Mouse (Mus musculus): ENCODE data around the gene Vtn. TPM values are rescaled to one million over a fixed set of nuclear protein-coding genes. Genes with fewer than 3 reads are reported as not detected.

The Vtn gene
- total RNA-seq, 2 experiments from 2014 or later: 65.7 to 66.3 TPM

DNA sequence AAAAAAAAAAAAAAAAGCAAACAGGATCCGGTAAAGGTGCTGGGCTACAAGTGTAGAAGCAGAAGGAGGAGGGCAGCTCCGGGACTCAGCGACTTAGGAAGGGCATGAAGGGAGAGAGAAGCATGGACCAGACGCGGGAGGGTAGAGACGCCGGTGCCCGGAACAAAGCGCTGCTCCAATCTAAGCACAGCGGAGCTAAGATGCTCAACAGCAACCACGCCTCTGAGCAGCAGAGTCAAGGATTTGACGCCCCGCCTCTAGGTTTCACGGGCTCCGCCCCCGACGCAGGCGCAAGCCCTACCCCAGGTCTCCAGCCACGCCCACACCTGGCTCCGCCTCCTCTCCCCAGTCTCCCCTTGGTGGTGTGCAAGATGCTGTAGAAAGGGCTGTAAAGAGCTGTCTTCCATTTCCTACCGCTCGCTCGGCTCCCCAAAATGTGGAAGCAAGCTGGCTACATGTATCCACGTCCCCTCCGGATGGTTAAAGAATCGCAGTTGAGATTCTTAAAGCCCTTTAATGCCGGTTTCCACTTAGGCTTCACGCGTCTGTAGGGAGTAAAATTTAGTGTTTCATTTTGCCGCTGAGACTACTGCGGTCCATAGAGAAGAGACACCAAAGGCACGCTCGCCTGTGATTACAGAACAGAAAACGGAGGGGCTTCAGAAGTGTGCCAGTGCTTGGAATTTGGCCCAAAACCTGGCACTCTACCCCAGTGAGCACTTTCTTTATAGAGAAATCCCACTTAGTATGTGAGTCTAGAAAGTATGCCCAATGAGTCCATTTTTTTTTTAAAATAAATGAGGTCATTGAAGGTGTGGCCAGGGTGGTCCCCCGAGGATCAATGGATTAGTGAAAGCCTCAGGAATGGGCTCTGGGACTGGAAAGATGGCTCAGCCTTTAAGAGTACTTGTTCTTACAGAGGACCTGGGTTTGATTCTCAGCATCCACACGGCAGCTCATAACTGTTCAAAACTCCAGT is 1.1 kb upstream of the Vtn start, which contains the start of gene Sarm1:
TSS of gene Sarm1 (minus strand) at position 211 of the 979 bp plus-strand sequence.
- peak; percentile 95 to 96 for DNase-seq (ENCODE audit: low spot score in 2 of 2)

DNA sequence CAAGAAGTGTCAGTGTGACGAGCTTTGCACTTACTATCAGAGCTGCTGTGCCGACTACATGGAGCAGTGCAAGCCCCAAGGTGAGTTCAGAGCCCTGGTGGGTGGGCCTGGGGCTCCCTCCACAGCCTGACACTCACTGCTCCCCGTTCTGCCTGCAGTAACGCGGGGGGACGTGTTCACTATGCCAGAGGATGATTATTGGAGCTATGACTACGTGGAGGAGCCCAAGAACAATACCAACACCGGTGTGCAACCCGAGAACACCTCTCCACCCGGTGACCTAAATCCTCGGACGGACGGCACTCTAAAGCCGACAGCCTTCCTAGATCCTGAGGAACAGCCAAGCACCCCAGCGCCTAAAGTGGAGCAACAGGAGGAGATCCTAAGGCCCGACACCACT is 652 bp downstream of the Vtn start:
- no peak for DNase-seq (ENCODE audit: low spot score in 2 of 2)

DNA sequence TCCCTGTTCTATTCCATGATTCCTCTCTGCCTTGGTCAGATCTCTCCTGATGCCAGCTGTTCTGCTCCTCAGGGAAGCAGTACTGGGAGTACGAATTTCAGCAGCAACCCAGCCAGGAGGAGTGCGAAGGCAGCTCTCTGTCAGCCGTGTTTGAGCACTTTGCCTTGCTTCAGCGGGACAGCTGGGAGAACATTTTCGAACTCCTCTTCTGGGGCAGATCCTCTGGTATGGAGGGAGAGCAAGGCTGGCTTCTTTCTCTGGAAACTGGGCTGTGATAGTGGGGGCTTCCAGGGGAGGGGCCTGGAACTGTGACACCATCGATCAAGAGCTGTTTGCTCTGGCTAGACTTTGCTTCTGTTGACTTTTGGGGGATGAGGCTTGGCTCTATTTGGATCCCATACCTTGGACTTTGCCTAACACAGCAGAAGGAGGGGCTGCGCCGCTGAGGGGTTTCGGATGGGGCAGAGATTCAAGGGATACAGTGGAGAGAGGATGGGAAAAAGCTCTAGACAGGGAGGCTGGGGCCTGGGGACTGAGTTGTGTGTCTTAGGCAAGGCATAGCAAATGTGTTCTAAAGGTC is 1.8 kb downstream of the Vtn start:
- DNase-seq (ENCODE audit: low spot score in 2 of 2): no peak

DNA sequence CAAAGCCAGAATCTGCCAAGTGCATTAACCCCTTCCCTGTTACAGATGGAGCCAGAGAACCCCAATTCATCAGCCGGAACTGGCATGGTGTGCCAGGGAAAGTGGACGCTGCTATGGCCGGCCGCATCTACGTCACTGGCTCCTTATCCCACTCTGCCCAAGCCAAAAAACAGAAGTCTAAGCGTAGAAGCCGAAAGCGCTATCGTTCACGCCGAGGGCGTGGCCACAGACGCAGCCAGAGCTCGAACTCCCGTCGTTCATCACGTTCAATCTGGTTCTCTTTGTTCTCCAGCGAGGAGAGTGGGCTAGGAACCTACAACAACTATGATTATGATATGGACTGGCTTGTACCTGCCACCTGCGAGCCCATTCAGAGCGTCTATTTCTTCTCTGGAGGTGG is 2.6 kb downstream of the Vtn start:
- DNase-seq (ENCODE audit: low spot score in 2 of 2): no peak

DNA sequence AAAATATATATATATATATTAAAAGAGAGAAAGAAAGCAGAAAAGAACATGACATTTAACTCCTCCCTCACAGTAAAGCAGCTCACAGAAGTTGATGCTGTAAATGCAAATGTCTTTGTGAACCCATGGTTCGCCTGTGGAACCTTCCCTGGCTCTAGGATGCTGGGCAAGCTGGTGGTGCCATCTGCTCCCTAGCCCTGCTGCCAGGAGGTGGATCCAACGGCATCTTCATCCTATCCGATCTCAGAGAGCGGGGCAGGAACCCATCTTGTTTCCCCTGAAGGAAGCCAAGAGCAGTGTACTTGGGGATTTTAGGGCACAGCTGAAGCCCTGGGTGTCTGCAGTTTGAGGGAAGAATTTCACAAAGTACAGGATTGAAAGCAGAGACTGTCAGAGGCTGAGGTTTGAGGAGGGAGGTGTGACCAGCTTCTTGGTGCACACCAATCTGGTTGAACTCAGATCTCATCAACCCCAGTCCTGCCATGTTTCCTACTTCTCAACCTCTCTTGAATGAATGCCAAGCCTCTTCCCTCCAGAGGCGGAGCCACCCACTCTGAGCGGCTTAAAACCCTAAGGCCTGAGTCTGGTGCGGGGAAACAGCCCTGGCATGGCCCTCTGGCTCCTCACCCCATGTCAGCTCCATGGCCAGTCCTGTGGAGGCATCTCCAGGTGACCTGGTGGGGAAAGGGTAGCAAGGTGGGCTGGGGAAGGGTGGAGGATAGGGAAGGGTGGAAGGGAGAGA is 4.2 kb downstream of the Vtn start, which contains the start of gene Sebox:
TSS of gene Sebox (plus strand) at position 539 of the 742 bp plus-strand sequence.
- DNase-seq (ENCODE audit: low spot score in 2 of 2): peak; percentile 43 to 55

DNA sequence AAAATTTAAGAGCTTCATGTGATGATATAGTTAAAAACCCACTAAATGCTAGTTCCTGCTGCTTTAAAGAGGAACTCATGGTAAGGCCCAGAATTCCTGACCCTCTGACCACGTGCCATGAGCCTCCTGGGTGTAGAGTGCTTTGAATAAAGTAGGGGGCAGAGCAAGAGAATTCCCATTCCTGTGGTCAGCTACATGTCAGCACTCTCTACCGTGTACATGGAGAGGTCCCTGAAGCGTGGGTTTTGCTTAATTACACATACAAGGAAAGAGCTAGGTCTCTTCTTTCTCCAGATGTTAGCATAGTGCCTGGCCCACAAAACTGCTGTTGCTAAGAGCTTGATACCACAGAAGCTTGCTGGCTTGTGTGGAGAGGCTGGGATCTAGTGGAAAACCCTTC is 6.5 kb downstream of the Vtn start:
- DNase-seq (ENCODE audit: low spot score in 2 of 2): no peak

DNA sequence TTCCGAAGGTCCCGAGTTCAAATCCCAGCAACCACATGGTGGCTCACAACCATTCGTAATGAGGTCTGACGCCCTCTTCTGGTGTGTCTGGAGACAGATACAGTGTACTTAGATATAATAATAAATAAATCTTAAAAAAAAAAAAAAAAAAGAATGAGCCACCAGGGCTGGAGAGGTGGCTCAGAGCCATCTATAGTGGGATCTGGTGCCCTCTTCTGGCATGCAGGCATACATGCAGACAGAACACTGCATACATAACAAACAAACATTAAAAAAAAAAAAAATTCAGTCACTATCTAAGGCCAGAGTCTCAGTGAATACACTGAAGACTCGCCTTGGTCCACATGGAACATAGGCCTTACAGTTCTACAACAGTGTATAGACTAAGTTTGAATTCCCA is 10.3 kb downstream of the Vtn start:
- DNase-seq (ENCODE audit: low spot score in 2 of 2): no peak

DNA sequence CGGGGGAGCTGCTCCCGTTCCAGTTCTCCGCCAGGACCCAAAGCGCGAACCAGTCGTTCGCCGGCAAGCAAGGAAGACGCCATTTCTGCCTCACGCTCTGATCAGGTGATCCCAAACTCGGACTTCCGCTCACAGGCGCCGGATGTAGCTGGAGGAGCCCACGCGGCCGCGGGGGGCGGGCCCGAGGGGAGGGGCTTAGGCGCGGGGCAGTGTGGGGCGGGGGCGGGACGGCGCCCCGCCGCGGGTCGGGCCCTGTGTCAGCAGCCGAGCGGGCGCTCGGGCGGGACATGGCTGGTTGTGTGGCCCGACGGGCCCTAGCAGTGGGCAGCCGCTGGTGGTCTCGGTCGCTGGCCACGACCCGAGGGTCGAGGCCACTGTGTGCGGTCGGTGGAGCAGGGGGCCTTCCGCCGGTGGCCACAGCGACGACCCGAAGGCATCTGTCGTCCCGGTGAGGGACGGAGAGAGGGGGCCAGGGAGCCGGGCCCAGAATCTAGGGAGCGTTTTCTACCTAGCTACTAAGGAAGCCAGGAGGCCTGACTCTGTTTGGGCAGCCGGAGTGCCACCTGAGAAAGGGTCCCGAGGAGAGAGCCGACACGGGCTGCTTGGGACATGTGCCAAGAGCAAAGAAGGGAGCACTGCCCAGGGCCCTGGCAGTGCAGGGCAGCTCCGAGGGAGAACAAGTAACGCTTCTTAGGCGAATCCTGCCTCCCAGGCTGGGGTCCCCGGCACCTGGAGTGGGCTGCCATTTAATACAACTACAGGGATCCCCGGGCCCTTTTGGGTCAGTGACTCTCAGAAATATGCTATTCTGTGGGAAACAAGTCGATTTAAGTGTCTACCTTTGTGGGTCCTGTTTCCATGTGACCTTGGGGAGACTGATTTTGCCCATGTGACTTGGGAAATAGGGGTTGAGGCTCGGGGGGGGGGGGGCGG is 13.4 kb downstream of the Vtn start, which contains the start of the genes Tmem199 and Poldip2:
TSS of gene Tmem199 (minus strand) at position 148 of the 933 bp plus-strand sequence.
TSS of gene Poldip2 (plus strand) at position 169 of the 933 bp plus-strand sequence.
- peak; percentile 81 to 86 for DNase-seq (ENCODE audit: low spot score in 2 of 2)

DNA sequence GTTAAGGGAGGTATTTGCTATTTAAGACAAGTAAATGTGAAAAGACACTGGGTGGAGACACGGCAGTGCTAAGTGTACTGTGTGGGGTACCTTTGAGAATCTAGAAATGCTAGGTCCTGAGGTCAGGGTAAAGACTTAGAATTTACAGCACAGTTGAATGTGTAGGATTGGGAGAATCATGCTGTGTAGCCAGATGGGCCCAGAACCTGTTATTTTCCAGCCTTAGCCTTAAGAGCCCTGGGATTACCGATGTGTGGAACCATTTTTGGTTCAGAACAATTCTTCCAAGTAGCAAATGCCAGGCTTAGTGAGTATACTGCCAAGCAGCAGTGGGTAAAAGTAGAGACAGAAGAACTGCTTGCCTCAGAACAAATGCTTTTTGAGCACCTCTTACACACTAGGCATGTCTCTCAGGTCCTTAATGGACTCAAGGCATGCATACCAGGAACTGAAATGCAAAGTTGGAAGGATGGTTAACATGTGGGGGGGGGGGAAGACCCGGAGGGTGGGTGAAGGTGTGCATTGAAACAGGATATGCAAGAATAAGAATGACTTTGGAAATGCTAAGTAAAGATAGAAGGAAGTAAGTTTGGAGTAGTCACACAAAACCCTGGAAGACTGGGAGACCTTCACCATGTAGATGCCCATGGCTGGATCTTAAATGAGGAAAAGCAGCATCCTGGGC is 14.4 kb downstream of the Vtn start:
- DNase-seq (ENCODE audit: low spot score in 2 of 2): no peak

DNA sequence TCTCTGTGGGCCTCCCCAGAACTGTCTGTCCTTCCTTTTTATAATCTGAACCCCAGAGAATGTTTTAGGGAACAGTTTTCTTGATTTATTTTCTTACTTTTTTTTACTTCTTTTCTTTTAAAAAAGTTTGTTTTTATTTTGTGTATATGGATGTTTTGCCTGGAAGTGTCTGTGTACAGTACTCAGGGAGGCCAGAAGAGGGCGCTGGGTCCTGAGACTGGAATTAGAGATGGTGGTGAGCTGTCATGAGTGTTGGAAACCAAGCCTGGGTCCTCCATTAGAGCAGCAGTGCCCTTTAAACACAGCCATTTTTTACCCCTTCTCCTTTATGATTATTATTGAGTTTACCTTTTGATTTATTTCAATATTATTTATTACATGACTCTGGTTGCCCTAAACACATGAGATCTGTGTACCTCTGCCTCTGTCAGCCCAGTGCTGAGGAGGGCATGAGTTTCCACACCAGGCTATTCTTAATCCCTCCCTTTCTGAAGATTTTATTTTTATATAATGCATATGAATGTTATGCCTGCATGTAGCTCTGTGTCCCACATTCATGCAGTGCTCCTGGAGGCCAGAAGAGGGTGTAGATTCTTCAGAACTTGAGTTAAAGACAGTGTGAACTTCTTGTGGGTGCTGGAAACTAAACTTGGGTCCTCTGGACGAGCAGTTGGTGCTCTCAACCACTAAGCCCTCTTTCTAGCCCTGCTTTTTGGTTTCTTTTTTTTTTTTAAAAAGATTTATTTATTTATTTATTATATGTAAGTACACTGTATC is 16.8 kb downstream of the Vtn start:
- DNase-seq (ENCODE audit: low spot score in 2 of 2): no peak

DNA sequence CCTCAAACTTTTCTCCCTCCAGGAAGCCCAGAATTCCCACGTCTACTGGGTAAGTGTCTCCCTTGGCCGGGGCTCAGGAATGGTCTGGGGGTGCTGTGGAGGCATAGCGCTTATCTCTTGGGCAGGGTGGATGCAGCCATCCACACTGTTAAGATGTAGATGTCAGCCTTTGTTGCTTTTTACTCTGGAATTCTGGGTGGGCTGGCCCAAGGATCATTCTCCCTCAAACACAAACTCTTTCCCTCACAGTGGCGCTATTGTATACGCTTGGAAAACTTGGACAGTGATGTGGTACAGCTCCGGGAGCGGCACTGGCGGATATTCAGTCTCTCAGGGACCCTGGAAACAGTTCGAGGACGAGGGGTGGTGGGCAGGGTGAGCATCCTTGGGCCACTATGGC is 20.0 kb downstream of the Vtn start:
- no peak for DNase-seq (ENCODE audit: low spot score in 2 of 2)

DNA sequence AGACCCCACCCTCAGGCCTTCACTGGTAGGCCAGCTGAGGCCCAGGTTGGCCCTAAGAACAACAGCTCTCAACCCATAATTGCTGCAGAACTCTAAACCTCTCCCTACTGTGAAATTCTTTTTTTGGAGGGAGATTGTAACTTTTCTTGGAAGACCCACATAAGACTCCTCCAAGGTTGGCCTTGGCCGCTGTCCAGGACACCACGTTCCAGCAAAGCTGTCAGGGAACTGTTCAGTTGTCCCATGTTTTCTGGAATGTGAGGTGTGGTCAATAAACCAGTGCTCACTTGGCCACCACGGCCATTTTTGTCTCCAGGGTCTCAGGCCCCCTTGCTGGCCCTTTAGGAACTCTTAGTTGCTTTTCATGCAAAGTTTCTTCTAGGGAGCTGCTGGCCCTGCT is 23.0 kb downstream of the Vtn start:
- no peak for DNase-seq (ENCODE audit: low spot score in 2 of 2)

DNA sequence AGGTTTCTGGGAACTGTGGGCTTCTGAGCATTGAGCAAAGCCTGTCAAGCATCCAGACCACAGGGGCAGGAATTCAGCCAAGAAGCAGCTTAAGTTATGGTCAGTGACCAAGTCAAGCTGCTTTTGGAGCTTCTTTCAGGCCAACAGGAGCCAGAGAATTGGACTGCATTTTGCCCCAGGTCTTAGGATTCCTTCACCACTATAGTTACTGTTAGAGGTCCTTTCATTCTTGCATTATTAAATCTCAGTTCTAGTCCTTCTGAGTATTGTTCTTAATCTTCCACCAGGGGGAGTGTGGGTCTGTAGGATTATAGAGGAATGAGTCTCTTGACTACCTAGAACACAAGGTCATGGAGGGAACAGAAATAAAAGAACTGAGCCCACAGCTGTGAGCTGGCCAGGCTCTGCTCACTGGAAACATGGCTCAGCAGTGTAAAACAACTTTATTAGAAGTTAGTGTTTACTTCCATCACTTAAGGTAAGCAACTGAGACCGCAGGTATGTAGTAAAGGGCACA is 23.6 kb downstream of the Vtn start:
- no peak for DNase-seq (ENCODE audit: low spot score in 2 of 2)

DNA sequence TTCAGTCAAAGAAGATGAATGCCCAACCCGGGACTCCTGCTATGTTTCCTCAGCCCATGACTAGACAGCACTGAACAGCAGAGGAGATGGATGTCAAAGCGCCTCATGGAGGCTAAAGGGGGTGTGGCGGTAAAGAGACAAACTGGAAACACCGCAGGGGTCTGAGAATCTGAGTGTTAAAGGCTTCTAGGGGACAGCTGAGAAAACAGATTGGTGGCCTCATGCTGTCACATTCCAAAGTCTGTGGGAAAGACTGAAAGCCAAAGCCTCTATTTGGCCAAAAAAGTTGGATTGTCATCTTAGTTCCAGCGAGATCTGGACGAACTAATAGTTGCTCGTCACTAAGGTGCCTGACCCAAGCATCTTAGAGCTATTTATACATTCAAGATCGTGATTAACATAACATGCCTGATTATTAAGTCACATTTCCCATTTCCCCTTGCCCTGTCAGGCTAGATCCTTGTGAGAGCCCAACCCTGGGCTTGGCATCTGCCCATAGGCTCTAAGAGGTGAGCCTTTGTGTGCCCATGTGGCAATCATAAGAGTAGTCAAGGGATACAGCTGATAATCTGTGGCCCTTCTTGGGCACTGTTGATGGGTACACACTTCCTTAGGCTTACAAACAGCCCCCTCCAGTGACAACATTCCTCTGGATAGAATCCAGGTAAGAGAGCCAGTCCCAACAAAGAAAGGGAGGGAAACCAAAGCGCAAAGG is 24.5 kb downstream of the Vtn start:
- DNase-seq (ENCODE audit: low spot score in 2 of 2): no peak

DNA sequence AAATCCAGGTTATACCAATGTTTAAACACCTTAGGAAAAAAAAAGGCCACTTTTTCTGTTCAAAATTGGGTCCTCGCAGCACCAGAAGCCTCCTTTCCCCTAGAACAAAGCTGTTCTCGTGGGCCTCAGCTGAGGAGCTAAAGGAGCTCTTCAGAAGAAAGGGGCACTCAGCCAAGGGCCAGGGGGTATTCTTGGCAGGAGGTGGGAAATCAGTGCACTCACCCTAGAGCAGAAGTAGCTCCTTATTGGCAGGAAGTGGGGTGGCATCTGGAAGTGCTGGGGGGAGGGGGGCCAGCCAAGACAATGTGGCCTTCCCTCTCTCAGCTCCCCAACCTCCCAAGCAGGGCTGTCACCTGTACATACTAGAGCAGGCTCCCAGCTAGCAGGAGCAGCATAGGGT is 25.9 kb downstream of the Vtn start:
- no peak for DNase-seq (ENCODE audit: low spot score in 2 of 2)

DNA sequence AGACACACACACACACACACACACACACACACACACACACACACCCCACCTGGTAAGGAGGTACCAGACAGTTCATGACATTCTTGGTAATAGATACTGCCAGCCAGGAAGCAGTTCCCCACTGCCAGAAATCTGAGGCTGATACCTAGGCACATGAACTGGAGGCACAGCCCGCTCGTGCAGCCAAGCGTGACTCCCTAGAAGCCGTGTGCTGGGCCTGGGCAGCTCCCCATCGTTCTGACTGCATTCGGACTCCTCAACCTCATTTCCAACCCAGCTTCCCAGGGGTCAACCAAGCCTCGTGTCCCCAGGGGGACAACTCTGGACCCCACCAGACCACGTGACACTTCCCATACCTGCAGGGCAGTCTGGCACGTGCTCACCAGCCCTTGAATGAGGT is 29.8 kb downstream of the Vtn start:
- no peak for DNase-seq (ENCODE audit: low spot score in 2 of 2)

DNA sequence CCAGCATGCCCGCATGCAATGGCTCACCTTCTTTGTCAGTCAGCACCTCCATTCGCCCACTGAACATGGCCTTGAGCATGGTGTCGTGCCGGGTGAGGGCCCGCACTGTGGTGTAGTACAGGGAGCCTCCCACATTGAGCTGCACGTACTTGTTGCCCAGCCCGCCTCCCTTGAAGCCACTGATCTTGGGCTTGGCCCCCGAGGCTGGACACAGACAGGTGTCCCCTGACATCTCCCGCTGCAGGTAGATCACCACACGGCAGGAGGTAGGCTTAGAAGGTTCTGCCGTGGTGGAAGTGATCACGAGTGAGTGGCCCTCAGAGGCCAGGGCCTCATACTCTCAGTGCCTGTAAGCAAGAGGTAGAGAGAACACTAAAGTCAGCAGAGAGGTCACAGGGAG is 31.1 kb downstream of the Vtn start:
- DNase-seq (ENCODE audit: low spot score in 2 of 2): no peak

DNA sequence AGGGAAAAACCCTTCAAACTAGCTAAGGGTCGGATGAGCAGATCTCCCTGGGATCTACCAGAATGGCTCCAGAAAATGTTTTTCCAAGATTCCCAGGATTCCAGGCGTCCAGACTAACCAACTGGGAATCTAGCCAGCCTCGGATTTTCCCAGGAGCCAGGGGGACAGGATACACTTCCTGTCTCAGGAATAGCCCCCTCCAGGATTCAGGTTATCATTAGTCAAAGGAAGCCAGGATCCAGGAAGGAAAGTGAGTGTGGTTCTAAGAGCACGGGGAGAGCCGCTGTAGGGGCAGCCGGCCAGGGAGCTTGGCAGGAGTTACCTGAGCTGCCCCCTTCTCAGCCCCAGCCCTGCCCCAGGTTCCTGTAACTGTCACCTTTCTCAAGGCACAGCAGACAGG is 32.2 kb downstream of the Vtn start:
- no peak for DNase-seq (ENCODE audit: low spot score in 2 of 2)
